Mouse (Mus musculus) forebrain, embryonic 15.5 days (tissue): ENCODE data around the gene Sgcd. TPM values are rescaled to one million over a fixed set of nuclear protein-coding genes. Genes with fewer than 3 reads are reported as not detected.

Experiments
- ATAC-seq: fragments of 200-750 bp; cut with Nextera tagmentation; replicated peaks from 2 replicates; pipeline ENCODE4 v1.8.0; 2017; ENCODE audit warnings: mild to moderate bottlenecking, moderate TSS enrichment, moderate library complexity
- H3K27ac ChIP-seq: fragments of 300-500 bp; sonication (generic); replicated peaks from 2 replicates; pipeline ENCODE4 v1.5.1; 2015; ENCODE audit warnings: mild to moderate bottlenecking, inconsistent platforms
- H3K27me3 ChIP-seq: fragments of 300-500 bp; sonication (generic); 2 replicates; pipeline ENCODE4 v1.6.1; 2015; ENCODE audit warnings: inconsistent platforms
- H3K36me3 ChIP-seq: fragments of 300-500 bp; sonication (generic); 2 replicates; pipeline ENCODE4 v1.6.1; 2015; ENCODE audit warnings: mild to moderate bottlenecking, inconsistent platforms
- H3K4me1 ChIP-seq: fragments of 300-500 bp; sonication (generic); 2 replicates; pipeline ENCODE4 v1.6.1; 2015; ENCODE audit warnings: inconsistent platforms
- H3K4me2 ChIP-seq: fragments of 300-500 bp; sonication (generic); replicated peaks from 2 replicates; pipeline ENCODE4 v1.6.1; 2015; ENCODE audit warnings: mild to moderate bottlenecking, inconsistent platforms
- H3K4me3 ChIP-seq: fragments of 300-500 bp; sonication (generic); 2 replicates; pipeline ENCODE4 v1.5.1; 2015; ENCODE audit warnings: mild to moderate bottlenecking, inconsistent platforms
- H3K9ac ChIP-seq: fragments of 300-500 bp; sonication (generic); replicated peaks from 2 replicates; pipeline ENCODE4 v1.6.1; 2015; ENCODE audit warnings: mild to moderate bottlenecking, inconsistent platforms
- H3K9me3 ChIP-seq: fragments of 300-500 bp; sonication (generic); 2 replicates; pipeline ENCODE4 v1.6.1; 2016; ENCODE audit warnings: inconsistent platforms
- WGBS: fragments of 180-500 bp; shearing (Covaris S2); methylation state at CpG from one replicate; pipeline ENCODE4 v1.1.7; 2015; ENCODE audit warnings: mixed read lengths; 5-methylcytosine and 5-hydroxymethylcytosine counted together
- polyA plus RNA-seq: library from polyadenylated mRNA; unstranded; fragments of >200 nt; fragmentation: Nextera tagmentation; extraction: Ambion mirVana; gene quantifications from 2 replicates; pipeline ENCODE4 v1.2.1, GENCODE M21; 2015

Sgcd gene
- polyA plus RNA-seq, 1 experiment from 2014 or later = 3.2 TPM

GRCm38 (mm10) chr11:47242401-47242800 lies 746.4 kb downstream of the Sgcd start:
- WGBS = 9% methylated on average over 1 of the region's 1 CpGs
- H3K4me3 ChIP-seq = no peak overlapping the region
- no peaks in the 10 kb centered on the region for H3K9me3 ChIP-seq
- 0 out of 2 replicates have a peak, but pooled peaks cover under 1% of the 10 kb centered on the region for H3K4me1 ChIP-seq
- no peak overlapping the region for H3K4me2 ChIP-seq
- no peaks in the 10 kb centered on the region for H3K27me3 ChIP-seq
- no peaks in the 10 kb centered on the region for H3K36me3 ChIP-seq
- ATAC-seq = no peak
- H3K9ac ChIP-seq = no peak overlapping the region
- no peak overlapping the region for H3K27ac ChIP-seq

- H3K36me3 ChIP-seq = no peaks in the 10 kb centered on the region
- 50% methylated on average over 1 of the region's 1 CpGs for WGBS
- H3K9me3 ChIP-seq = no peaks in the 10 kb centered on the region
- no peaks in the 10 kb centered on the region for H3K27me3 ChIP-seq
- ATAC-seq = no peak
- H3K4me2 ChIP-seq = no peak overlapping the region
- no peak overlapping the region for H3K27ac ChIP-seq
- no peak overlapping the region for H3K9ac ChIP-seq
- H3K4me1 ChIP-seq = no peaks in the 10 kb centered on the region
- no peak overlapping the region for H3K4me3 ChIP-seq
Measured at GRCm38 (mm10) chr11:47228222-47228621, 760.5 kb downstream of the Sgcd start.

- no peaks in the 10 kb centered on the region for H3K4me1 ChIP-seq
- ATAC-seq = no peak
- 79% methylated on average over 2 of the region's 2 CpGs for WGBS
Measured at GRCm38 (mm10) chr11:47224148-47224547, 764.6 kb downstream of the Sgcd start.

DNA sequence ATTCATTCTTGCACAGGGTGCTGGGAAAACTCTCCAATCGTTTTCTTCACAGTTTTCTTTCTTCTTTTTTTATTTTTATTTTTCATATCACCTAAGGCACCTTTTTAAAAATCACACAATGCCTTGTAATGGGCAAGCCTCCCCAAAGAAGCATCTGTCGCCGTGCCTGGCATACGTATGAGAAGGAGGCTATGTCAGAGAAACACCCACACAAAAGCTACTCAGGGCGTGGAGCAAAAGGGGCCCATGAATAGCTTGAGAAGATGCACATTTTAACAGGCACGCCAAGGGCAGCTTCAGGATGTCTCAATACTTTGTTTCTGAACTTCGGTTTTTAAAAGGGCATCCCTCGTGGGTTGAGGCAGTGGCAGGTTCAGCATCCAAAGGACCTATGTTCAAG lies 777.2 kb downstream of the Sgcd start:
- Histone ChIP-seq H3K27me3 (no peaks in the 10 kb centered on the region), H3K27ac (no peak overlapping the region), H3K4me3 (no peak overlapping the region), H3K9me3 (no peaks in the 10 kb centered on the region), H3K4me1 (no peaks in the 10 kb centered on the region), H3K4me2 (no peak overlapping the region), H3K9ac (no peak overlapping the region), H3K36me3 (no peaks in the 10 kb centered on the region)
- no peak for ATAC-seq
- WGBS = 74% methylated on average over 8 of the region's 8 CpGs

More at GRCm38 (mm10) chr11:47224148-47224547, 764.6 kb downstream of the Sgcd start:
- Histone ChIP-seq H3K27me3 (no peaks in the 10 kb centered on the region), H3K4me2 (no peak overlapping the region), H3K36me3 (no peaks in the 10 kb centered on the region), H3K9me3 (no peaks in the 10 kb centered on the region), H3K9ac (no peak overlapping the region), H3K4me3 (no peak overlapping the region), H3K27ac (no peak overlapping the region)

GRCm38 (mm10) chr11:47206461-47206860 lies 782.3 kb downstream of the Sgcd start:
- 50% methylated on average over 1 of the region's 1 CpGs for WGBS
- Histone ChIP-seq H3K4me2 (no peak overlapping the region), H3K27ac (no peak overlapping the region)

GRCm38 (mm10) chr11:47199106-47199505 lies 789.7 kb downstream of the Sgcd start:
- Histone ChIP-seq H3K9ac (no peak overlapping the region), H3K27me3 (no peaks in the 10 kb centered on the region), H3K27ac (no peak overlapping the region), H3K36me3 (no peaks in the 10 kb centered on the region), H3K4me3 (no peak overlapping the region), H3K4me2 (no peak overlapping the region), H3K9me3 (no peaks in the 10 kb centered on the region), H3K4me1 (no peaks in the 10 kb centered on the region)
- WGBS = 87% methylated on average over 7 of the region's 7 CpGs
- ATAC-seq = no peak

More at GRCm38 (mm10) chr11:47206461-47206860, 782.3 kb downstream of the Sgcd start:
- H3K4me3 ChIP-seq = no peak overlapping the region
- no peaks in the 10 kb centered on the region for H3K4me1 ChIP-seq
- ATAC-seq = no peak
- no peaks in the 10 kb centered on the region for H3K27me3 ChIP-seq
- H3K9ac ChIP-seq = no peak overlapping the region
- no peaks in the 10 kb centered on the region for H3K36me3 ChIP-seq
- H3K9me3 ChIP-seq = no peaks in the 10 kb centered on the region

GRCm38 (mm10) chr11:47188556-47188955 lies 800.2 kb downstream of the Sgcd start:
- H3K4me3 ChIP-seq = no peak overlapping the region
- no peak for ATAC-seq
- H3K9ac ChIP-seq = no peak overlapping the region
- no peak overlapping the region for H3K27ac ChIP-seq
- H3K4me1 ChIP-seq = no peaks in the 10 kb centered on the region
- H3K9me3 ChIP-seq = no peaks in the 10 kb centered on the region
- H3K36me3 ChIP-seq = no peaks in the 10 kb centered on the region
- WGBS = 84% methylated on average over 2 of the region's 2 CpGs
- no peaks in the 10 kb centered on the region for H3K27me3 ChIP-seq
- H3K4me2 ChIP-seq = no peak overlapping the region

DNA sequence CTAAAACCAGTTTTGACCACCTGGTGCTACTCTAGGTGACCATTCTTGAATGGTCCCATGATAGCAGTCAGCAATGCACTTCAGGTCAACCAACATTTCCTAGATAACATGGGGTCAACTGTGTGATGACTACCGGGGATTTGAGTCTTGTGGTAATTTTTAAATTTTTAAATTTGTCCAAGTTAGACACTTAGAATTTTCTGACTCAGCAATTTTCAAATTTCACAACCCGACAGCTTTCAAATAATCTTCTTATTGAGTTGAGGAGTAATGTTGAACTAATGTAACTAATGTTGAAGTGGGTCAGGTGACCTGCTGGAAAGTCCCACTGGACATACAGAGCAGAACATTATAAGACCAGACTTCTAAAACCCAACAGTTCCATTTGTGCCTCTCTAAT lies 813.8 kb downstream of the Sgcd start:
- H3K4me2 ChIP-seq = no peak overlapping the region
- H3K36me3 ChIP-seq = no peaks in the 10 kb centered on the region
- no peak overlapping the region for H3K4me3 ChIP-seq
- no peak for ATAC-seq
- H3K27ac ChIP-seq = no peak overlapping the region
- H3K4me1 ChIP-seq = no peaks in the 10 kb centered on the region
- no peaks in the 10 kb centered on the region for H3K27me3 ChIP-seq
- no peak overlapping the region for H3K9ac ChIP-seq
- H3K9me3 ChIP-seq = no peaks in the 10 kb centered on the region
- 93% methylated on average over 2 of the region's 2 CpGs for WGBS

DNA sequence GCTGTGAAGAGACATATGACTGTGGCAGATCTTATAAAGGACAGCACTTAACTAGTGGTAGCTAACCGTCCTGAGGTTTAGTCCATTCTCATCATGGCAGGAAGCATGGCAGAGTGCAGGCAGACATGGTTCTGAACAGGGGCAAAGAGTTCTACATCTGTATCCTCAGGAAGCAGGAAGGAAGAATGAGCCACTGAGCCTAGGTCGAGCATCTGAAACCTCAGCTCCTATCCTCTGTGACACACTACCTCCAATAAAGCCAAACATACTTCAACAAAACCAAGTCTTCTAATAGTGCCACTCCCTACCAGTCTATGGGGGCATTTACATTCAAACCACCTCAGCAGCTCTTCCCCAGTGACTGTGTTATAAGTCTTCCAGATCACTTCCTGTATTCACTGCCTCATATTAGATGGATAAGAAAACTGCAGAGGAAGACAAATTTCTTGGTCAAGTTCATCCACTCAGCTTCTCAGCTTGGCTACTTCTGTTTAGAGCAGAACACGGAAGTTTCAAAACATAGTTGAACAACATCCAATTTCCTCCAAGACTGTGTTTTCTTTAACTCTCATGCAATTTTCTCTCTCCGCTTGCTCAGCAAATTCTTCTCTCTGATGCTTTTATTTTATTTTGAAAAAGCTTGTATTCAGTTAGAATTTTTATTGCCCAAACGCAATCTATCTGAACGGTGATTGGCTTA lies 817.7 kb downstream of the Sgcd start:
- Histone ChIP-seq H3K27ac (no peak overlapping the region), H3K4me1 (no peaks in the 10 kb centered on the region), H3K4me3 (no peak overlapping the region), H3K4me2 (no peak overlapping the region), H3K27me3 (no peaks in the 10 kb centered on the region), H3K36me3 (no peaks in the 10 kb centered on the region), H3K9ac (no peak overlapping the region), H3K9me3 (no peaks in the 10 kb centered on the region)
- 90% methylated on average over 6 of the region's 6 CpGs for WGBS
- ATAC-seq = no peak

GRCm38 (mm10) chr11:47167376-47167775 lies 821.4 kb downstream of the Sgcd start:
- 53% methylated on average over 4 of the region's 4 CpGs for WGBS
- H3K27me3 ChIP-seq = no peaks in the 10 kb centered on the region
- no peak overlapping the region for H3K27ac ChIP-seq
- no peak overlapping the region for H3K4me3 ChIP-seq
- no peak overlapping the region for H3K9ac ChIP-seq
- ATAC-seq = peak; percentile 72; the same call in 1 of the 2 replicates
- no peaks in the 10 kb centered on the region for H3K4me1 ChIP-seq
- H3K36me3 ChIP-seq = no peaks in the 10 kb centered on the region
- H3K4me2 ChIP-seq = no peak overlapping the region
- no peaks in the 10 kb centered on the region for H3K9me3 ChIP-seq

DNA sequence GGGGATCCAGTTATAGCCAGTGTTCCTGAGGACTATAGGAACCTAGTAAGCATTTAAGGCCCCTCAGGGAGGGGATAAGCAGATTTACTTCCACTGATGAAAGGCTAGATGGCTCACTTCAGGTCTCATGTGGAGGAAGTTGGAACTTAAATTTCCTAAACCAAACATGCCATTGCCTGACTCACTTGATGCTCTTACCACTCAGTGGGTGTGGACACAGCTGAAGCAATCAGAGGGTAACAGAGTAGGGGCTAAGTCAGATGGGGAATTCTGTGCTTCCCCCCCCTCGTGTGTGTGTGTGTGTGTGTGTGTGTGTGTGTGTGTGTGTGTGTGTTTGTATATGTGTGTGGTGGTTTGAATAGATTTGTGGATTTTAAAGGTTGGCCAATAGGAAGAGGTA lies 830.7 kb downstream of the Sgcd start:
- no peak overlapping the region for H3K4me2 ChIP-seq
- H3K36me3 ChIP-seq = no peaks in the 10 kb centered on the region
- no peak for ATAC-seq
- WGBS = 55% methylated on average over 1 of the region's 1 CpGs
- H3K9me3 ChIP-seq = no peaks in the 10 kb centered on the region
- no peak overlapping the region for H3K4me3 ChIP-seq
- no peaks in the 10 kb centered on the region for H3K27me3 ChIP-seq
- H3K9ac ChIP-seq = no peak overlapping the region
- H3K4me1 ChIP-seq = no peaks in the 10 kb centered on the region
- H3K27ac ChIP-seq = no peak overlapping the region

- 52% methylated on average over 1 of the region's 1 CpGs for WGBS
- no peaks in the 10 kb centered on the region for H3K36me3 ChIP-seq
- H3K9ac ChIP-seq = no peak overlapping the region
- no peaks in the 10 kb centered on the region for H3K9me3 ChIP-seq
- no peaks in the 10 kb centered on the region for H3K4me1 ChIP-seq
- no peaks in the 10 kb centered on the region for H3K27me3 ChIP-seq
- ATAC-seq = no peak
- no peak overlapping the region for H3K4me3 ChIP-seq
- H3K4me2 ChIP-seq = no peak overlapping the region
- no peak overlapping the region for H3K27ac ChIP-seq
Measured at GRCm38 (mm10) chr11:47156730-47157693, 831.8 kb downstream of the Sgcd start.
